Mouse (Mus musculus) neural tube, embryonic 14.5 days (tissue): ENCODE results near the gene Tmem107. TPM values are rescaled to one million over a fixed set of nuclear protein-coding genes. Genes with fewer than 3 reads are reported as not detected.

Source experiments
- ATAC-seq: fragments of 200-750 bp; cut with Nextera tagmentation; 2 replicates; pipeline ENCODE4 v1.8.0; 2017; ENCODE audit warnings: low read depth, mild to moderate bottlenecking, moderate TSS enrichment, moderate library complexity
- H3K27ac ChIP-seq: fragments of 300-500 bp; sonication (generic); 2 replicates; pipeline ENCODE4 v1.5.1; 2014; ENCODE audit warnings: low read depth, mild to moderate bottlenecking, control low read depth, low read length, moderate library complexity, mixed read lengths
- H3K27me3 ChIP-seq: fragments of 300-500 bp; sonication (generic); 2 replicates; pipeline ENCODE4 v1.6.1; 2014; ENCODE audit warnings: low read length; ENCODE audit not compliant: control insufficient read depth, insufficient read depth
- H3K36me3 ChIP-seq: fragments of 300-500 bp; sonication (generic); 2 replicates; pipeline ENCODE4 v1.6.1; 2014; ENCODE audit warnings: low read length, mixed read lengths; ENCODE audit not compliant: control insufficient read depth, insufficient read depth
- H3K4me1 ChIP-seq: fragments of 300-500 bp; sonication (generic); 2 replicates; pipeline ENCODE4 v1.6.1; 2014; ENCODE audit warnings: low read length; ENCODE audit not compliant: control insufficient read depth, insufficient read depth
- H3K4me2 ChIP-seq: fragments of 300-500 bp; sonication (generic); 2 replicates; pipeline ENCODE4 v1.6.1; 2014; ENCODE audit warnings: mild to moderate bottlenecking, low read depth, low read length, control low read depth
- H3K4me3 ChIP-seq: fragments of 300-500 bp; sonication (generic); 2 replicates; pipeline ENCODE4 v1.5.1; 2014; ENCODE audit warnings: low read depth, low read length, control low read depth, mixed read lengths
- H3K9ac ChIP-seq: fragments of 300-500 bp; sonication (generic); replicated peaks from 2 replicates; pipeline ENCODE4 v1.6.1; 2014; ENCODE audit warnings: low read depth, mild to moderate bottlenecking, control low read depth, low read length, mixed read lengths
- H3K9me3 ChIP-seq: fragments of 300-500 bp; sonication (generic); 2 replicates; pipeline ENCODE4 v1.6.1; 2016; ENCODE audit warnings: low read length; ENCODE audit not compliant: control insufficient read depth
- WGBS: fragments of 180-500 bp; shearing (Covaris S2); extraction: QIAGEN DNeasy Blood & Tissue Kit; methylation state at CpG from one replicate; pipeline ENCODE4 v1.1.7; 2014; 5-methylcytosine and 5-hydroxymethylcytosine counted together
- polyA plus RNA-seq: library from polyadenylated mRNA; unstranded; fragments of >200 nt; fragmentation: Nextera tagmentation; extraction: Ambion mirVana; gene quantifications from 2 replicates; pipeline ENCODE4 v1.2.1, GENCODE M21; 2014

Tmem107 gene
- polyA plus RNA-seq: 24.7 and 27.7 TPM in 2 replicates

DNA sequence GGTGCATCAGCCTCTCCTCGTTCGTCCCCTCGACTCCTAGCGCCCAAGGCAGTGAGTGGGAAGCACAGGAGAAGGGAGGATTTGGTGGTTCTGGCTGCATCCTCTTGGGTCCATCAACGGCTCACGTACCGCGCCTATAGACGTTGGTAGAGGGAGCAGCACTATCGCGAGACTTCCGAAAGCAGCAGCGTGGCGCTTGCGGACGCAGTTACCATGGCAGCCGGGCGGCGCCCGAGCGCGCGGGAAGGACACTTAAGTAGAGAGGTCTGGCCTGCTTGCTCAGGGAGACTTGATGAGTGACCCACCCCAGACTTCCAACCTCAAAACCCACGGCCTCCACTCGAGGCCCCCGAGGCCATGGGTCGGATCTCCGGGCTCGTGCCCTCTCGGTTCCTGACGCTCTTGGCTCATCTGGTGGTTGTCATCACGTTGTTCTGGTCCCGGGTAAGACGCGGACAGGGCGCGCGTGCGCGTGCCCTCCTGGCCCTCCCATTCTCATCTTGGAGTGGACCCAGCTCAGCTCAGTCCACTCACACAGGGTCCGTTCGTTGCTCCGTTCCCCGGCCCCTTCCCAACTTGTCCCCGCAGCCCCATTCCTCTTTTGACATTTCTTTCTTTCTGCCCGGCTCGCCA, at the start of gene Tmem107:
Tmem107 (plus strand) TSS at position 217 of the 633 bp plus-strand sequence.
- peaks cover 23% of the 10 kb centered on the region for H3K4me1 ChIP-seq
- no peaks in the 10 kb centered on the region for H3K36me3 ChIP-seq
- peak within 1 kb of the TSS; percentile 65 for H3K9ac ChIP-seq
- H3K4me3 ChIP-seq: peak within 1 kb of the TSS; percentile 60
- peak within 1 kb of the TSS; percentile 88 for H3K27ac ChIP-seq
- peak within 1 kb of the TSS; percentile 82 for H3K4me2 ChIP-seq
- WGBS: under 1% methylated on average over 47 of the region's 47 CpGs
- H3K27me3 ChIP-seq: no peaks in the 10 kb centered on the region
- H3K9me3 ChIP-seq: no peaks in the 10 kb centered on the region
- peak; percentile 87 for ATAC-seq

DNA sequence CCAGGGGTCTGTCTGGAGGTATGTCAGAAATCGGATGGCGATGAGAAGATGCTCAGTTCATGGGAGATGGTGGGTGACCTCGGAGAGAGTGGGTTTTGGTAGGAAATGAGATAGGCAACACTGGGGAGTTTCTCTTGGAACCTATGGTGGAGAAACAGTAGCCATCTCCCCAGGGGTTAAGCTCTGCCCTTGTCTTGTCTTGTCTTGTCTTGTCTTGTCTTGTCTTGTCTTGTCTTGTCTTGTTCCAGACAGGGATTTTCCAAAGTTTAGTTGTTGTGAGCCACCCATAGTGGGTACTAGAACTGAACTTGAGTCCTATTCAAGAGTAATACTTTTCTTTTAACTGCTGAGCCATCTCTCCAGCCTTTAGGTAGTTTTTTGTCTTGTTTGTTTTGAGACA, 44.0 kb upstream of the Tmem107 start:
- Histone ChIP-seq H3K27me3 (no peaks in the 10 kb centered on the region), H3K36me3 (peaks cover 65% of the 10 kb centered on the region), H3K27ac (no peak overlapping the region), H3K9ac (no peak overlapping the region), H3K4me2 (no peak overlapping the region), H3K4me3 (no peak overlapping the region), H3K9me3 (no peaks in the 10 kb centered on the region), H3K4me1 (no peaks in the 10 kb centered on the region)
- ATAC-seq: no peak
- WGBS: 94% methylated on average over 3 of the region's 3 CpGs

DNA sequence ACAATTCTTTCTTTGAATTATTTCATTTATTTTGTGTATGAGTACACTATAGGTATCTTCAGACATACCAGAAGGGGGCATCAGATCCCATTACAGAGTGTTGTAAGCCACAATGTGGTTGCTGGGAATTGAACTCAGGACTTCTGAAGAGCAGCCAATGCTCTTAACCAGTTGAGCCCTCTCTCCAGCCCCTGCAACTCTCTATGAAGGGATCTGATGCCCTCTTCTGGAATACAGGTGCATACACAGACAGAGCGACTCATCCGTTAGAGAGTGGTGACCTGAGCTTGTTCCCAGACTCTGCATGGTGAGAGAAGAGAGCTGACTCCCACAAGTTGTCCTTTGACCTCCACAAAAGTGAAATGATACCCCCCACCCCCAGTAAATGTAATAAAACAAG, 41.8 kb upstream of the Tmem107 start:
- Histone ChIP-seq H3K27me3 (no peaks in the 10 kb centered on the region), H3K4me1 (no peaks in the 10 kb centered on the region), H3K4me2 (no peak overlapping the region), H3K4me3 (no peak overlapping the region), H3K36me3 (peaks cover 60% of the 10 kb centered on the region), H3K9ac (no peak overlapping the region), H3K9me3 (no peaks in the 10 kb centered on the region), H3K27ac (no peak overlapping the region)
- 59% methylated on average over 2 of the region's 2 CpGs for WGBS
- no peak for ATAC-seq

DNA sequence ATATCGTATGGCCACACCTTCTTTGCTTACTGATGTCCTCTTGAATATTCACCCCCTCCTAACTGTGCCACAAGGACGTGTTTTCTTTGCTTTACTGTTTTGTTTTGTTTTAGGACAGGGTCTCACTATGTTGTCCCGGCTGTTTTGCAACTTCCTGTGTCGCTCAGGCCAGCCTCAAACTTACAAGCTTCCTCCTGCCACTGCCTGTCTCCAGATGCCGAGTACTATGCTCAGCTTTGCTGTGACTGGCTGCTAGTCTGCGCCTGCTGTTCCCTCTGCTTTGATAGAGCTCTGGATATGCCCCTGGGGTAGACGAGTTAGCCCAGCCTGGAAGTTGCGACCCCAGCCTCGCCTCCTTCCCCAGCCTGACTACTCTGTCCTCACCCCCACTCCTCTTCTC, 37.1 kb upstream of the Tmem107 start:
- Histone ChIP-seq H3K9ac (no peak overlapping the region), H3K36me3 (peaks cover 36% of the 10 kb centered on the region), H3K27ac (no peak overlapping the region), H3K4me2 (no peak overlapping the region), H3K4me3 (no peak overlapping the region), H3K9me3 (no peaks in the 10 kb centered on the region), H3K4me1 (peaks cover 1% of the 10 kb centered on the region; the same call in 1 of the 2 replicates), H3K27me3 (no peaks in the 10 kb centered on the region)
- WGBS: 79% methylated on average over 9 of the region's 9 CpGs
- no peak for ATAC-seq

DNA sequence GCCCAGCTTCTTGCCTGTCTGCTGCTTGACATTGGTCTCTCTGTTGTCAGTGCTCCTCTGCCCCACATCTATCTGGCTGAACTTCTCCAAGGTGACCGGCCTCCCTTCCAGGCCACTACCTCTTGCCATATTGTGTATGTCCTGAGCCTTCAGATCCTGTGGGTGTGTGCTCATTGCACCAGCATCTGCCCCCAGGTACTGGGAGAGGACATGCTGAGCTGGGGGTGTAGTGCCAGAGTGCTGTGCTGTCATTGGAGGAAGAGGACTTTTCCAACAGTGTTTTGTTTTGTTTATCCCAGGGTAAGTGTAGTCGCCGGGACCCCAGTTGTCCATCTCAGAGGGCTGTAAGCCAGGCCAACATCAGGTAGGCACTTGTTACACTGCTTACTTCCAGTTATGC, 36.0 kb upstream of the Tmem107 start:
- no peak overlapping the region for H3K4me2 ChIP-seq
- no peaks in the 10 kb centered on the region for H3K27me3 ChIP-seq
- peaks cover 5% of the 10 kb centered on the region; the same call in 1 of the 2 replicates for H3K4me1 ChIP-seq
- no peak for ATAC-seq
- no peaks in the 10 kb centered on the region for H3K9me3 ChIP-seq
- no peak overlapping the region for H3K27ac ChIP-seq
- 98% methylated on average over 3 of the region's 3 CpGs for WGBS
- H3K4me3 ChIP-seq: no peak overlapping the region
- peaks cover 31% of the 10 kb centered on the region for H3K36me3 ChIP-seq
- no peak overlapping the region for H3K9ac ChIP-seq

DNA sequence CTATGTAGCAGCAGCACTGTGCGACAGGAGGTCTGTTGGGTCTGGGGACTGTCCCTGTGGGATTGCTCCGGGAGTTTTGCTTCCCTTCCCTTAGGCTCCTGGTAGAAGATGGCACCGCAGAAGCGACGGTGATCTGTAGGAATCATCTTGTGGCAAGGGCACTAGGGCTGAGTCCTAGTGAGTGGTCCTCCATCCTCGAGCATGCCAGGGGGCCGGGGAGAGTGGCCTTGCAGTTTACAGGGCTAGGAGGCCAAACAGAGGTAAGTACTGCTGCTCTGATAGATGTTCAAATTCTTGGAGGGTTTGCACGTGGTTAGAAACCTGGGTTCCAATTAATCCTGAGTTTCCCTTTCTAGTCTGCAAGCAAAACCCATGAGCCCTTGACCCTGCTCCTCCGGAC, 35.2 kb upstream of the Tmem107 start:
- 82% methylated on average over 9 of the region's 9 CpGs for WGBS
- Histone ChIP-seq H3K36me3 (peaks cover 26% of the 10 kb centered on the region), H3K27me3 (no peaks in the 10 kb centered on the region), H3K9ac (no peak overlapping the region), H3K4me1 (peaks cover 5% of the 10 kb centered on the region; the same call in 1 of the 2 replicates), H3K4me2 (no peak overlapping the region; the same call in 1 of the 2 replicates), H3K27ac (peak overlapping the region; percentile 59; the same call in 1 of the 2 replicates), H3K4me3 (no peak overlapping the region), H3K9me3 (no peaks in the 10 kb centered on the region)
- ATAC-seq: no peak

DNA sequence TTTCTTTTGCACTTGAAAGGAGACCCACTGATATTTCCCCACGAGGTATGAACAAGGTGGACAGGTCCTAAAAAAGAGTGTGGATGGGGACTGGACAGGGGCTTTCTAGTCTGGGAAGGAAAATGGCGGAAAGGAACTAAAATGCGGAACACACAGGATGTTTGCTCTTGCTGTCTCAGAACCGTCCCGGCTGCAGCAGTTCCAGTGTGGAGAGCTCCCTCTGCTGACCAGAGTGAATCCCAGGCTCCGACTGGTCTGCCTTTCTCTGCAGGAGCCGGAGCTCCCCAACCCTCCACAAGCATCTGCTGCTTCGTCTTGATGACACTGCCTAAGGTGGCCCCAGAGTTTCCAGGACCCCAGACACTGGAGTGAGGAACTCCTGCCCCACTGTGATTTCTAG, 34.8 kb upstream of the Tmem107 start:
- Histone ChIP-seq H3K4me1 (peaks cover 5% of the 10 kb centered on the region; the same call in 1 of the 2 replicates), H3K36me3 (peaks cover 21% of the 10 kb centered on the region), H3K4me2 (no peak overlapping the region; the same call in 1 of the 2 replicates), H3K9ac (no peak overlapping the region), H3K4me3 (no peak overlapping the region), H3K9me3 (no peaks in the 10 kb centered on the region), H3K27ac (peak overlapping the region; percentile 59; the same call in 1 of the 2 replicates), H3K27me3 (no peaks in the 10 kb centered on the region)
- ATAC-seq: no peak
- 2% methylated on average over 8 of the region's 8 CpGs for WGBS

DNA sequence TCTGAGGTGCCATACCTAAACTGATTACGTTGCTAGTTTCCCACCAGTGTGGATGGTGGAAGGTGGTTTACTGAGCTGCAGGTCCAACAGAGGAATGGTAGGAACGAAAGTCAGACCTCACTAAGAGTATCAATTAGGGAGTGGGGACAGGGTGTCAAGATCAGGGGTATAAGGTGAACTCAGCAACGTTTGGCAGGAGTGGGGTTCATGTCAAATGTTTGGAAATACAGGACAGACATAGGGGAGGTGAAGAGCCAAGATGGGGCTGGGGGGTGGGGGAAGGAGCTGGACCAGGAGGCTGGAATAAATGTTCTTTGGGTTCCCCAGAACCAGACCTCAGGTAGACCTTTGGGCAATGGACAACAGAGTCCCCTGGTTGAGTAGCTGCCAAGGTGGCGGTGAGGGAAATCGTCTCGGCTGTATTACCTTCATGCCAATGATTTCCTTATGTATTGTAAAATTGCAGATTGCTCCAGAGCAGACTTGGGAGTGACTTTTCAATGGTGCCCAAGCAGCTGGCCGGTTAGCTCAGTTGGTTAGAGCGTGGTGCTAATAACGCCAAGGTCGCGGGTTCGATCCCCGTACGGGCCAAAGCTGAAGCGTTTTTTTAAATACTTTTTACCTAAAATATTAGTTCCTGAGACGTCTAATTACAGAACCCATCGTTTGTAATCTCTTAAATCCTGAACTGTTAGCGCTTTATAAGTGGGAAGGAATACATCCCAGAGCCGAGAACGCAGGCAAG, 33.9 kb upstream of the Tmem107 start:
- 8% methylated on average over 20 of the region's 20 CpGs for WGBS

More for the DNA sequence above, 33.9 kb upstream of the Tmem107 start:
- Histone ChIP-seq H3K4me2 (peak overlapping the region; percentile 57), H3K9ac (peak overlapping the region; percentile 65; the same call in 1 of the 2 replicates), H3K27ac (peak overlapping the region; percentile 79), H3K4me1 (peaks cover 5% of the 10 kb centered on the region; the same call in 1 of the 2 replicates), H3K9me3 (no peaks in the 10 kb centered on the region), H3K27me3 (no peaks in the 10 kb centered on the region), H3K36me3 (peaks cover 18% of the 10 kb centered on the region), H3K4me3 (peak overlapping the region; percentile 61)
- ATAC-seq: 0 out of 2 replicates have a peak, but pooled peaks have one; percentile 16
